ENCODE assay signal across 9 mouse cellular contexts in genomic region chr1:106199686-106200085, GRCm38 (mm10). TPM values are rescaled to one million over a fixed set of nuclear protein-coding genes. Genes with fewer than 3 reads are reported as not detected.
A peak's percentile ranks its signal among the peaks of the same experiment; 100 is the strongest.
DNase-seq lines count a peak whose midpoint lies in the region; ATAC-seq lines count a peak whose summit lies in the region.
"Had no signal": no experiment of that assay in that cellular context is flagged by ENCODE, and none has a peak within 500 bp of the region (broad histone marks: within the 10 kb centered on the region; RNA-seq: fewer than 3 reads in every experiment).

No protein-coding gene starts in this region.

- DNase-seq in Muller cell, postnatal 12 days (ENCODE audit: inconsistent ontology term), result peak; percentile 95
- DNase-seq in cerebellum, adult 9-11 months, result peak; percentile 55
- DNase-seq in frontal cortex, postnatal 25 days (ENCODE audit: low spot score in 2 of 2), result peak; percentile 25 to 54
- peak; percentile 60 to 91 for DNase-seq in layer of hippocampus, postnatal 14 days (ENCODE audit: low spot score in 2 of 2)
- peak; percentile 17 for DNase-seq in splenic B cell, adult 2 months (ENCODE audit: low read depth, low spot score)
- no peak for DNase-seq in urinary bladder, postnatal 25 days (ENCODE audit: low spot score)

- WGBS in hindbrain, embryonic 12.5 days, result 7% methylated on average over 2 of the region's 2 CpGs

- no peak overlapping the region for H3K9ac ChIP-seq in hindbrain, embryonic 12.5 days
- H3K9ac ChIP-seq: liver, embryonic 15.5 days had no signal

- H3K36me3 ChIP-seq in hindbrain, embryonic 12.5 days, result no peaks in the 10 kb centered on the region
- no peaks in the 10 kb centered on the region for H3K36me3 ChIP-seq in splenic B cell, adult 2 months (ENCODE audit: control insufficient read depth, insufficient read depth, low read length, poor library complexity, severe bottlenecking)
- H3K36me3 ChIP-seq: liver, embryonic 15.5 days had no signal

- peaks cover 32% of the 10 kb centered on the region for H3K4me1 ChIP-seq in hindbrain, embryonic 12.5 days
- H3K4me1 ChIP-seq: liver, embryonic 15.5 days had no signal

- peak overlapping the region; percentile 83 for H3K27ac ChIP-seq in hindbrain, embryonic 12.5 days
- H3K27ac ChIP-seq: liver, embryonic 15.5 days had no signal

- H3K4me3 ChIP-seq in hindbrain, embryonic 12.5 days, result no peak overlapping the region
- H3K4me3 ChIP-seq: liver, embryonic 15.5 days had no signal

- peak; percentile 87 for ATAC-seq in hindbrain, embryonic 12.5 days (ENCODE audit: low FRiP score)
- ATAC-seq in megakaryocyte progenitor cell, adult 5-6 weeks (replicated peaks; ENCODE audit: poor library complexity), result peak; percentile 34; the same call in 1 of the 2 replicates

- no peaks in the 10 kb centered on the region for H3K9me3 ChIP-seq in hindbrain, embryonic 12.5 days (replicated peaks)
- H3K9me3 ChIP-seq: liver, embryonic 15.5 days had no signal

- H3K27me3 ChIP-seq in hindbrain, embryonic 12.5 days, result no peaks in the 10 kb centered on the region
- H3K27me3 ChIP-seq in splenic B cell, adult 2 months (ENCODE audit: control insufficient read depth, insufficient read depth, low read length, poor library complexity, severe bottlenecking), result no peaks in the 10 kb centered on the region
- H3K27me3 ChIP-seq: liver, embryonic 15.5 days had no signal

- H3K4me2 ChIP-seq in hindbrain, embryonic 12.5 days (replicated peaks), result peak overlapping the region; percentile 27; the same call in 1 of the 2 replicates
- H3K4me2 ChIP-seq: liver, embryonic 15.5 days had no signal

RNA-seq across cellular contexts. Expression of gene Phlpp1, which starts 28.1 kb away (rescaled TPM):
- 8.9 and 9.4 TPM in 2 replicates for polyA plus RNA-seq in hindbrain, embryonic 12.5 days (2016; fragmentation: Nextera tagmentation; extraction: Ambion mirVana)
- total RNA-seq in layer of hippocampus, postnatal 14 days (2021), result 10 to 100 TPM; 65.9 to 67.9 TPM
- 1.1 and 2.6 TPM in 2 replicates for total RNA-seq in megakaryocyte progenitor cell, adult 5-6 weeks (2015)
- total RNA-seq in megakaryocyte progenitor cell, adult 5-6 weeks (2017), result 0.92 and 2.1 TPM in 2 replicates

Comparison
In these comparisons a context has a peak if more than half of its experiments do, and no peak if none do; other contexts are left out.
1. RNA of gene Phlpp1, which starts 28.1 kb away (total RNA-seq): 65.9 to 67.9 TPM in layer of hippocampus, postnatal 14 days; 0.92 to 2.6 TPM in megakaryocyte progenitor cell, adult 5-6 weeks; every median in the first group is over 10 times any median in the second.